ENCODE assay signal across 24 mouse cellular contexts in the genomic region with DNA sequence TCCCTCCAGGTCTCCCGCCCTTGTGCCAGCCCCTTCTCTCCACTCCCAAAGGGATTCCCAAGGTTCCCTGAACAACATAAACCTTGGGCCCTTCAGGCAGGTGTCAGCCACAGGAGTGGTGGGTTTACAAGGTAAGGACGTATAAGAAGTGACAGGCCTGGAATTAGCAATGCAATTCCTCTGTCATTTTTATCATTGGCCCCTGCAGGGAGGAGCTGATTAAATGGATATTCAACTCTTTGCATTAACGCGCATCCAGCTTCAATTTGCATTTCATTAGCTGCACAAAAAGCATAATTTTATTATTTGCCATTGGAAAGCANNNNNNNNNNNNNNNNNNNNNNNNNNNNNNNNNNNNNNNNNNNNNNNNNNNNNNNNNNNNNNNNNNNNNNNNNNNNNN.
"Had no signal": no experiment of that assay in that cellular context is flagged by ENCODE, and none has a peak within 500 bp of the region (broad histone marks: within the 10 kb centered on the region; RNA-seq: fewer than 3 reads in every experiment).

No protein-coding gene starts in this region.

- H3K4me3 ChIP-seq: kidney, embryonic 15.5 days; left cerebral cortex, adult 2 months; limb, embryonic 12.5 days; limb, embryonic 15.5 days; myocyte; neural tube, embryonic 15.5 days had no signal

- H3K9ac ChIP-seq: kidney, embryonic 15.5 days; limb, embryonic 12.5 days; limb, embryonic 15.5 days; liver, embryonic 14.5 days; liver, postnatal 0 days; lung, embryonic 14.5 days; neural tube, embryonic 15.5 days had no signal

- H3K27me3 ChIP-seq: kidney, embryonic 15.5 days; limb, embryonic 12.5 days; limb, embryonic 15.5 days; neural tube, embryonic 15.5 days had no signal

- ATAC-seq: liver, postnatal 0 days; lung, postnatal 0 days had no signal

- H3K27ac ChIP-seq: kidney, embryonic 15.5 days; left cerebral cortex, adult 2 months; limb, embryonic 12.5 days; limb, embryonic 15.5 days; liver, embryonic 14.5 days; macrophage; neural tube, embryonic 15.5 days; stomach, postnatal 0 days had no signal

- DNase-seq: kidney, adult 8-10 months; kidney, postnatal 10 days; kidney, postnatal 36 days; layer of hippocampus, postnatal 36 days; left cerebral cortex, postnatal 4 days; liver, postnatal 0 days; lung, embryonic 14.5 days; right cerebral cortex, adult 18-20 months; right cerebral cortex, postnatal 14 days; right cerebral cortex, postnatal 4 days; thymus, adult 2 months; thymus, postnatal 14 days; thymus, postnatal 4 days had no signal

- H3K4me1 ChIP-seq: kidney, embryonic 15.5 days; limb, embryonic 12.5 days; limb, embryonic 15.5 days; neural tube, embryonic 15.5 days had no signal

- H3K4me2 ChIP-seq: kidney, embryonic 15.5 days; limb, embryonic 12.5 days; limb, embryonic 15.5 days; liver, embryonic 11.5 days; lung, embryonic 14.5 days; neural tube, embryonic 15.5 days had no signal

- H3K36me3 ChIP-seq: kidney, embryonic 15.5 days; limb, embryonic 12.5 days; limb, embryonic 15.5 days; neural tube, embryonic 15.5 days had no signal

- H3K9me3 ChIP-seq: kidney, embryonic 15.5 days; limb, embryonic 12.5 days; limb, embryonic 15.5 days; neural tube, embryonic 15.5 days had no signal
